In the genomic region with DNA sequence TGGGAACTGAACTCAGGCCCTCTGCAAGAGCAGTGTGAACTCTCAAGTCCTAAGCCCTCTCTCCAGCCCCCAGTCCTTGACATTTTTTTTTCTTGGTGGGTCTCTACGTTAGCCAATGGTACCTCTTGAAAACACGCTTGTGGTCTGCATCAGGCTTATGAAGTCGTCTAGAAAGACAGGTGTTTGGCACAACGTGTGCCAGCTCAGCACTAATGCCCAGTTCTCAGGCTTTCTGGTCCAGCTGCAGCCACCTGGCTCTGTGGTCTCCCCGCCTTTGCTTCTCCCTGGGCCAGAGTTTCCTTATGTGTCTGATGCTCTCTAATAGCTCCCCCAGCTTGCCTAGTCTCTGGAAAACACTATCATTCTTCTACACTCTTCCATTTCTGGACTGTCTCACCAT, we compare ENCODE assay signal across 7 mouse cellular contexts.
DNase-seq lines count a peak whose midpoint lies in the region; ATAC-seq lines count a peak whose summit lies in the region.

No protein-coding gene starts in this region.

- no peak overlapping the region for H3K4me3 ChIP-seq in heart, embryonic 12.5 days
- no peak overlapping the region for H3K4me3 ChIP-seq in lung, embryonic 16.5 days (ENCODE audit: low read length)

- H3K36me3 ChIP-seq in heart, embryonic 12.5 days = no peaks in the 10 kb centered on the region
- no peaks in the 10 kb centered on the region for H3K36me3 ChIP-seq in lung, embryonic 16.5 days (ENCODE audit: control insufficient read depth, insufficient read depth, low read length)

- intact Hi-C loops in left cerebral cortex, postnatal 10 days (cut with DNase I) = no loop called here

- no peak overlapping the region for H3K9ac ChIP-seq in heart, embryonic 12.5 days
- no peak overlapping the region for H3K9ac ChIP-seq in lung, embryonic 16.5 days (ENCODE audit: low read length)

- no peak for ATAC-seq in heart, embryonic 12.5 days (ENCODE audit: insufficient number of reproducible peaks, low FRiP score)
- no peak for ATAC-seq in lung, embryonic 16.5 days (ENCODE audit: low read depth)

- DNase-seq in testis, postnatal 10 days (ENCODE audit: low spot score) = peak; percentile 63
- DNase-seq in testis, postnatal 14 days (ENCODE audit: low spot score) = no peak
- DNase-seq in left cerebral cortex, adult 9 months (ENCODE audit: low spot score in 2 of 2) = no peak
- DNase-seq in right cerebral cortex, adult 18-20 months = no peak
- DNase-seq in left cerebral cortex, postnatal 10 days (ENCODE audit: extremely low spot score in 1 of 2, low spot score in 2 of 2) = no peak

- no peaks in the 10 kb centered on the region for H3K27me3 ChIP-seq in heart, embryonic 12.5 days (replicated peaks)
- H3K27me3 ChIP-seq in lung, embryonic 16.5 days (ENCODE audit: control insufficient read depth, insufficient read depth, low read depth, low read length) = no peaks in the 10 kb centered on the region

- no peaks in the 10 kb centered on the region for H3K9me3 ChIP-seq in heart, embryonic 12.5 days (replicated peaks)
- no peaks in the 10 kb centered on the region for H3K9me3 ChIP-seq in lung, embryonic 16.5 days (ENCODE audit: control insufficient read depth, low read length)

- peaks cover 34% of the 10 kb centered on the region for H3K4me1 ChIP-seq in heart, embryonic 12.5 days (replicated peaks)
- peaks cover 37% of the 10 kb centered on the region for H3K4me1 ChIP-seq in lung, embryonic 16.5 days (replicated peaks; ENCODE audit: control insufficient read depth, insufficient read depth, low read length)

- H3K4me2 ChIP-seq in heart, embryonic 12.5 days = no peak overlapping the region
- H3K4me2 ChIP-seq in lung, embryonic 16.5 days (ENCODE audit: low read depth, low read length) = no peak overlapping the region

- WGBS in heart, embryonic 12.5 days = 84% methylated on average over 5 of the region's 5 CpGs
- 66% methylated on average over 5 of the region's 5 CpGs for WGBS in lung, embryonic 16.5 days

- peak overlapping the region; percentile 95; the same call in 1 of the 2 replicates for H3K27ac ChIP-seq in heart, embryonic 12.5 days (ENCODE audit: poor library complexity, severe bottlenecking)
- H3K27ac ChIP-seq in lung, embryonic 16.5 days (ENCODE audit: low read length) = peak overlapping the region; percentile 97
